Comparison of ENCODE assay signal across 17 mouse cellular contexts in genomic region chr4:54493074-54493473, GRCm38 (mm10).
DNase-seq lines count a peak whose midpoint lies in the region; TF ChIP-seq lines count a peak whose summit lies in the region.
"Had no signal": no experiment of that assay in that cellular context is flagged by ENCODE, and none has a peak within 500 bp of the region (broad histone marks: within the 10 kb centered on the region; RNA-seq: fewer than 3 reads in every experiment).

No protein-coding gene starts in this region.

- intact Hi-C loops in left cerebral cortex, postnatal 14 days (cut with DNase I): no loop called here

- in situ Hi-C loops in ES-E14 (cut with MboI; ENCODE audit: low sequenced_read_pairs in 2 of 2, unreplicated experiment in 2 of 2): no loop called here

- DNase-seq in heart, postnatal 4 days: peak; percentile 10
- no peak for DNase-seq in heart, adult 8-10 months (ENCODE audit: low spot score)
- DNase-seq in ES-CJ7 (ENCODE audit: low read depth, low spot score): peak; percentile 43
- DNase-seq in ES-E14 (ENCODE audit: low read depth, low spot score): peak; percentile 25
- peak; percentile 37 for DNase-seq in gastrocnemius, postnatal 25 days
- DNase-seq in right cerebral cortex, postnatal 36 days (ENCODE audit: low spot score in 2 of 2): no peak
- DNase-seq in left cerebral cortex, postnatal 14 days (ENCODE audit: low spot score in 2 of 2): no peak
- DNase-seq: adrenal gland, adult 2 months; cerebellum, adult 18-20 months; kidney, adult 11 months; thymus, postnatal 14 days had no signal

- H3K9ac ChIP-seq in ES-E14 (ENCODE audit: insufficient read depth, low read depth, low read length, poor library complexity, severe bottlenecking): no peak overlapping the region
- H3K9ac ChIP-seq: forebrain, embryonic 13.5 days; stomach, embryonic 15.5 days had no signal

- no peak overlapping the region for H3K4me3 ChIP-seq in ES-E14 (ENCODE audit: insufficient read depth in 1 of 2, low read depth in 1 of 2, low read length in 2 of 2, poor library complexity in 1 of 2, severe bottlenecking in 1 of 2)
- H3K4me3 ChIP-seq: forebrain, embryonic 13.5 days; heart, embryonic 10.5 days; megakaryocyte, embryonic 14.5 days; stomach, embryonic 15.5 days had no signal

- H3K36me3 ChIP-seq in ES-E14 (ENCODE audit: control insufficient read depth, insufficient read depth, low read length, poor library complexity, severe bottlenecking): no peaks in the 10 kb centered on the region
- H3K36me3 ChIP-seq: heart, embryonic 10.5 days; stomach, embryonic 15.5 days had no signal

- H3K27ac ChIP-seq in ES-E14 (ENCODE audit: insufficient read depth, low read depth, low read length, poor library complexity, severe bottlenecking): no peak overlapping the region
- H3K27ac ChIP-seq: forebrain, embryonic 13.5 days; heart, embryonic 10.5 days; hindbrain, postnatal 0 days; kidney, postnatal 0 days; stomach, embryonic 15.5 days had no signal

- H3K9me3 ChIP-seq in ES-E14 (ENCODE audit: control insufficient read depth, insufficient read depth, low read depth, low read length): no peaks in the 10 kb centered on the region
- H3K9me3 ChIP-seq: forebrain, embryonic 13.5 days; heart, embryonic 10.5 days; megakaryocyte, embryonic 14.5 days; stomach, embryonic 15.5 days had no signal

- no peaks in the 10 kb centered on the region for H3K4me1 ChIP-seq in ES-E14 (ENCODE audit: control insufficient read depth in 2 of 2, insufficient read depth in 2 of 2, low read length in 2 of 2, poor library complexity in 1 of 2)
- H3K4me1 ChIP-seq: forebrain, embryonic 13.5 days; heart, embryonic 10.5 days; stomach, embryonic 15.5 days had no signal

TF ChIP-seq in ES-E14, 5 proteins besides CTCF, POLR2A, EP300 and RAD21:
- TF ChIP-seq ZNF384 (IDR thresholded peaks at IDR 0.05; ENCODE audit: low read depth, low read length) (no peak), CHD2 (IDR thresholded peaks at IDR 0.05; ENCODE audit: low read depth, low read length) (no peak), MAFK (IDR thresholded peaks at IDR 0.05; ENCODE audit: insufficient read depth, low read depth, low read length) (no peak), ZC3H11A (IDR thresholded peaks at IDR 0.05; ENCODE audit: borderline replicate concordance, low read depth, low read length) (no peak), HCFC1 (IDR thresholded peaks at IDR 0.05; ENCODE audit: borderline replicate concordance, insufficient read depth, low read length) (no peak)

Comparison
In these comparisons a context has a peak if more than half of its experiments do, and no peak if none do; other contexts are left out.
1. DNase-seq: peak in heart, postnatal 4 days (single experiment), ES-CJ7 (single experiment), ES-E14 (single experiment) and gastrocnemius, postnatal 25 days (single experiment); none in heart, adult 8-10 months (single experiment), right cerebral cortex, postnatal 36 days (0 of 2) and left cerebral cortex, postnatal 14 days (0 of 2).